Mouse (Mus musculus): ENCODE results near the gene B3gnt7.

The B3gnt7 gene

DNA sequence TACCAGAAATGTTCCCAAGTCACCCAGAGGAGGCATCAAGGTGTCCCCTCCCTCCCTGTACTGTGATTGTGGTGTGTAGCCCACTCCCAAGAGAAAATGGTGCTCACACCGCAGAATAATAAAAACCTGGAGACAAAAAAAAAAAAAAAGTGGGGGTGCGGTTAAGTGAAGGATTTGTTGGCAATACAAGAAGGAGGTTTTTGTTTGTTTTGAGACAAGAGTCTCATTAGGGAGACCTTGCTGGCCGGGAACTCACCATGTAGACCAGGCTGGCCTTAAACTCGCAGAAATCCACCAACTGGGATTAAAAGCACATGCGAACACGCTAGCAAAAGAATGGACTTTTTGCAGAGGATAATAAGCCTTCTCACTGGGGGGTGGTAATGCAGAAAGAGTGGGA lies at the start of gene B3gnt7:
Gene B3gnt7, plus strand, starts transcription at position 301 of the 400 bp plus-strand sequence.
- DNase-seq (ENCODE audit: low spot score) = no peak

- no peak for DNase-seq (ENCODE audit: low spot score)
Observed at GRCm38 (mm10) chr1:86253410-86253809, 49.2 kb upstream of the B3gnt7 start.

DNA sequence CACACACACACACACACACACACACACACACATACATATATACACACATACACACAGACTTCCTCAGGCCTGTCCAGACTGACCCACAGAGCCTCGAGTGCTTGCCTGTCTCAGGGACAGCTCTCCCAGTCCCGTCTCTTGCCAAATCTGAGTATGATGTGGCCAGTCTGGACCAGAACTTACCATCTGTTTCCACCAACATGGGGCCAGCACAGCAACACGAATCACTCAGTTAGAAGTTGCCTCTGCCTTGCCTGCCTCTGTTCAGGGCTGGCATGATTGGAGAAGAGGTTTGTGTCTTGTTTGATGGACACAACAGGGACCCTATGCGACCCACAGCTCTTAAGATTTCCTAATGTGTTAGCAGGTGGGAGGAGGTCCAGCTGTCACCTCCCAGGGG lies 46.3 kb upstream of the B3gnt7 start:
- no peak for DNase-seq (ENCODE audit: low spot score)

DNA sequence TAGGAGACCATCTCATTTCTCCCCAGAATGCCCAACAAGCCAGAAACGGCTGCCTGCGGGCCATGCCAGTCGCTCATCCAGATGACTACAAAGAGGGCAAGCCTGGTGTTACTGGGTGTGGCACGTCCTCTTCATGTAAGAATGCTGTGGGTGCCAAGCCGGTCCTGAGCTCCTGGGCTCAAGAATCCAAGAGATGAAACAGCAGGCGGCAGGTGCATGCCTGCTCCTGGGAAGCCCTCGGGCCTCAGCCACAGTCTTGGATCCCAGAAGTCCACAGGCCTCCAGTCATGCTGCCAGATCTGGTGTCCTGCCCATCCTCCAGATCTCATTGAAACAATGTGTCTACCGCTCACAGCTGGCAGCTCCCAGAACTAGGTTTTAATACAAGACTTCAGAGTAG lies 45.4 kb upstream of the B3gnt7 start:
- DNase-seq (ENCODE audit: low spot score) = peak; percentile 81

DNA sequence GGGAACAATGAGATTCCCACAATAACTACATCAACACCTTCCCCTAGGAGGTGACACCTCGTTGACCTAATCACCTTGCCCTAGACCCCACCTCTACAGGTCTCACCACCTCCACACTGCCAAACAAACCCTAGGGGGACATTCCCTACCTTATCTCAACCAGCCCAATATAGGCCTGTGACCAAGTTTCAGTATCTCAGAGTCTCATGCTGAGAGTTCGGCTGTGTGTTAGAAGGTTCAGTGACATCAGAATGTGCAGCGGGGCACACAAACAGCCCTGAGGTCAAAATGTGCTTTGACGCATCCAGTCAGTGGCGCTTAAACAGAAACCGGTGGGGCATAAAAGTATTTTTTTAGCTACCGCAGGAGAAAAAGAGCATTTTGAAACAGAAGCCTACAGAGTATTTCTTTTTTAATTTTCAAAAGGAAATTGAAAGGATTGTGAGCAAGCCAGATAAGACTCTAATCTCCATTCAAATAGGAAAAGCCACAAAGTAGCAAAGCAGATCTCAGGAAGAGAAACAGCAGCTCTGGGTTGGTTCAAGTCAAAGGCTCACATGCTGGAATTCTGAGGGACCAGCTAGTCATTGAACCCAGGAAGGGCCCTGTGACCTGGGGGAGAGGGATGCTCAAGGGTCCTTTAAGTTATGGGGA lies 44.3 kb upstream of the B3gnt7 start:
- DNase-seq (ENCODE audit: low spot score) = no peak

DNA sequence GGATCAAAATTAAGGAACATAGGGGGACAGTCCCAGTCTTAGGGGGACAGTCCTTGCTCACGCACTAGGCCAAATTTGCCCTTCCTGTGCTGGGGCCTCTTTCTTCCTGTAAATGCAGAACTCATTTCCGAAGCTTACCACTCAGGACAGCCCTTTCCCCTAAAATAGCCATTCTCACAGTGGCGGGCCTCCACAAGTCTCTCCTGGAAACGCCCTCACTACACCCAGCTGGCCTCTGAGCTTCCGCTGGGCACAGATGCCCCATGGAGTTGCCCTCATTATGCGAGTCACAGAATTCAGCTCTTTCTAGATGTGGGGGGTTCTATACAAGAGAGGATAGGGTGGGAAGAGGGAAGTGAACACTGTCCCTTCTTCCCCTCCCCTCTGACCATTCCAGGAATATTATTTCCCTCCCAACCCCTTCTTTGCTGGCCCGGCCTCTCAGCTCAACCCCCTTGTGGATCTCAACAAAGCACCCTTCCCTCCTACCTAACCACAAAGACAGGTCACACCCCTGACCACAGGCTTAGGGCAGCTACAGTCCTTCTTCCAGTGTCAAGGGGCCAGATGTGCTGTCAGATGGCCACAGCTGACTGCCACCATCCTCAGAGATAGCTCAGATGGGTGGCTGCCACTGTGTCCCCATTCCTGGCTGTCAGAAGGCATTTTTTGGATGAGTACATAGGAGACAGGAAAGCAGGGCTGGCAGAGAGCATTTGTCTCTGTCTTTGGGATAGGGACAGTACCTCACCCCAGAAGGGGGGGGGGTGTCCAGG lies 38.9 kb upstream of the B3gnt7 start:
- DNase-seq (ENCODE audit: low spot score) = no peak

DNA sequence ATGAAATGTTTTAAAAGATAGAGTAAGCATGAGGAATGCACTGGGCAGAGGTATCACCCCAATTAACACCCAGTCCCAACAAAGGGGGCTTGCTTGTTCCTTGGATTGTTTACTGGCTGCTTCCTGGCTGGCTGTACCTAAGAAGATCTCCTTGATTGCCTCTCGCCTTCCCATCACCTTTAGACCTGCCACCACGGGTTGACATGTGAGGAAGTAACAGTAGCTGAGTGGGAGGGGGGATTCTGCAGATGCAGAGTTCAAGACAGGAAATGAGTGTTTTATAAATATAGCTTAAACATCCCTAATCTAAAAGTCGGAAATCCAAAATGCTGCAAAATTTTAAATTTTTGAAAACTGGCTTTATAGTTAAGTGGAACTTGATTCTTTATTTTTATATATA lies 37.6 kb upstream of the B3gnt7 start:
- no peak for DNase-seq (ENCODE audit: low spot score)

DNA sequence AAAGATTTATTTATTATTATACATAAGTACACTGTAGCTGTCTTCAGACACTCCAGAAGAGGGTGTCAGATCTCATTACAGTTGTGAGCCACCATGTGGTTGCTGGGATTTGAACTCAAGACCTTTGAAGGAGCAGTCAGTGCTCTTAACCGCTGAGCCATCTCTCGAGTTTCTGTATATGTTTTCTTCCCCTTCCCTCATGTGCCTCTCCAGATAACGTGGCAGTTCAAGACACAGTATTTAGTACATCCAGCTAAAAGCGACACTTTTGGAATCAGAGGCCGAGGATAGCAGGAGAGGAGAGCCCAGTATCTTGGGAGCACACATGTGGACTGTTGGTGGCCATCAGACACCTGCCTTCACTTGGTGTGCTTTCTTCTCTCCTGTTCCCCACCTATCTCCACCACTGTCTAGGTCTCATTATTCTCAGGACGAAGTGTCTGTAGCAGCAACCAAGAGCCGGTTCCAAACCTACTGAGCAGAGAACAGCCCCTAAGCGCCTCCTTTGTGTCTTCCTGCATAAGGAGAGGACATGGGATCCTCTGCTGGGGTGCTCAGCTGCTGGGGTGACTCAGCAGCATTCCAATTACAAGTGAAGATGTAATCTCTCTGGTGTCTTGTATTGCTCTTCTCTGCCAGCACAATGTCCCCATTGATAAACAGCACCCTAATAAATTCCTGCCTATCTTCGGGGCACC lies 34.0 kb upstream of the B3gnt7 start:
- no peak for DNase-seq (ENCODE audit: low spot score)

DNA sequence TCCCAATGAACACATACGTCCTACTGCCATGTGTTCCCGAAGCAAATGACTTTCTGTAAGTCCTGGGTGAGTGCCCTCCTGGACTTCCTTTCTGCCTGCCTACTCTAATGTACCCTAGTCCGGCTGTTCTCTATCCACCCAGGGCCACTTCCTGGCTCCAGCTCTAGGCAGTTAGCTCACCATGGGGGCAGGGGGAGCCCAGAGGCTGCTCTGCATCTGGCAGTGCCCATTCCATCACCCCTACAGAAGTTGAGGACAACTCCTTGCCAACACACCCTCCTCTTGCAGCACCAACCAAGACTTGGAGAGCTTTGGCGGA lies 33.5 kb upstream of the B3gnt7 start:
- no peak for DNase-seq (ENCODE audit: low spot score)

GRCm38 (mm10) chr1:86271707-86272106 lies 30.9 kb upstream of the B3gnt7 start:
- DNase-seq (ENCODE audit: low spot score) = no peak

- DNase-seq (ENCODE audit: low spot score) = no peak
Observed at GRCm38 (mm10) chr1:86277055-86277454, 25.6 kb upstream of the B3gnt7 start.

- no peak for DNase-seq (ENCODE audit: low spot score)
Observed at GRCm38 (mm10) chr1:86281781-86282536, 20.7 kb upstream of the B3gnt7 start.

DNA sequence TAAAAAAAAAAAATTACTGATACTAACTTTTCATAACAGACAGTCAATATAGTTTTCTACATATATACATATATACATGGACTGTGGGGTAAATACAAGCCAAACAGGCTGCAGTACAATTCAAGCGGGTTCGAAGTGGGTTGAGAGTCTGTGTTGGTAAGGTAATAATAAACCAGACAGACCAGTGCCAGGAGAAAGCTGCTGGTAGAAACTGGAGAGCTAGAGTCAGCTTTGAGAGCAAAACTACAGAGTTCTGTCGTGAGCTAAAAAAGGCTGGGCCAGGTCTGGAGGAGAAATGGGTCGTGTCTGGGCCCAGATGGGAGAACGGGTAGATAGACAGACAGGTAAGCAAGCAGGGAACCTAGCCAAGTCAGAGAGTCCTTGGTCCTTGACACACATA lies 18.5 kb upstream of the B3gnt7 start:
- DNase-seq (ENCODE audit: low spot score) = no peak

- no peak for DNase-seq (ENCODE audit: low spot score)
Observed at GRCm38 (mm10) chr1:86285295-86285694, 17.3 kb upstream of the B3gnt7 start.

GRCm38 (mm10) chr1:86287473-86287872 lies 15.2 kb upstream of the B3gnt7 start:
- no peak for DNase-seq (ENCODE audit: low spot score)

GRCm38 (mm10) chr1:86290452-86290851 lies 12.2 kb upstream of the B3gnt7 start:
- no peak for DNase-seq (ENCODE audit: low spot score)

DNA sequence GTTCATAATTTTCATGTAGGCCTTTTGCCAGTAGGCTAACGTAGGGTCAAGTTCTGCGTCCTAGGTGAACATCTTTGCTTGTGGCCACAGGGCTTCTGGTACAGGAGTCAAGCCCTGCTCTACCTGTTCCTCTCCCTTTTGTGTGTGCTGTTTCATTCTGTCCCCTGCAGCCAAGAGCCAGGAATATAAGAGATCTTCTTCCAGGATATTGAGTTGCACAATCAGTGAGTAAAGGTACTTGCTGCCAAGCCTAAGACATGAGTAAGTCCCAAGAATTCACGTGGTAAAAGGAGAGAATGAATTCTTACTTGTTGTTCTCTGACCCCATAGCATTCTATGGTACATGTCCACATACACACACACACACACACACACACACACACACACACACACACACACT lies 9.5 kb upstream of the B3gnt7 start:
- no peak for DNase-seq (ENCODE audit: low spot score)

DNA sequence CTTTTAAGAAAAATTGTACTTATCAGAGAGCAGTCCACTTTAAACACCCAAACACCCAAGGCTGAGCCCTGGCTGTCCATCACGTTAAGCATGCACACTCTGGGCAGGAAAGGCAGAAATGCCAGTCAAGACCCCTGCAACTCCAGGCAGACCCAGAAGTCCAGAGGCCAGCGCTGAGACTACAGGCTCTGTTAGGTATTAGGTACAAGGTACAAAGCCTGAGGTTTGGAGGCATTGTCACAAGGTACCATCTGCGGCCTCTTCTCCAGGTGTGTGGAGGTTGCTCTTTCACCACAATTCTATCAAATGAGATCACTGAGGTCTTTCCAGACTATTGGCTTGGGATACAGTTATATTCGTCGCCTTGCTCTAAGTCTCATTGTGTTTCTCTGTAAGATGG lies 8.8 kb upstream of the B3gnt7 start:
- DNase-seq (ENCODE audit: low spot score) = no peak

GRCm38 (mm10) chr1:86294472-86294871 lies 8.2 kb upstream of the B3gnt7 start:
- DNase-seq (ENCODE audit: low spot score) = no peak

- no peak for DNase-seq (ENCODE audit: low spot score)
Observed at GRCm38 (mm10) chr1:86300093-86300492, 2.5 kb upstream of the B3gnt7 start.

- no peak for DNase-seq (ENCODE audit: low spot score)
Observed at GRCm38 (mm10) chr1:86300731-86301130, 1.9 kb upstream of the B3gnt7 start.

GRCm38 (mm10) chr1:86301221-86302091 lies 1.2 kb upstream of the B3gnt7 start:
- DNase-seq (ENCODE audit: low spot score) = no peak
